Mouse (Mus musculus): Measurements from ENCODE around the gene Synpo2.

- TF ChIP-seq MAFK (IDR thresholded peaks at IDR 0.05; ENCODE audit: insufficient read depth, low read depth, low read length): no peak
- no peak for TF ChIP-seq CHD2 (IDR thresholded peaks at IDR 0.05; ENCODE audit: low read depth, low read length)
These were observed 177.1 kb downstream of the Synpo2 start for GRCm38 (mm10) chr3:123058832-123059231.
